Mouse (Mus musculus) thymus, adult 18-20 months (tissue): ENCODE results near the gene Bsdc1.

Source experiments
- DNase-seq, 2 experiments: peaks; one replicate each; pipeline ENCODE4 v3.0.0; 2022; ENCODE audit warnings: mixed read lengths in 2 of 2

Bsdc1 gene

GRCm38 (mm10) chr4:129490972-129491880 lies 29.8 kb downstream of the Bsdc1 start, which contains the start of the genes Tssk3 and Fam229a:
Gene Tssk3 (minus strand): TSS chr4:129491022.
Gene Fam229a (plus strand): TSS chr4:129491190.
- DNase-seq: no peak

- no peak for DNase-seq
Measured at GRCm38 (mm10) chr4:129494681-129495080, 33.3 kb downstream of the Bsdc1 start.

DNA sequence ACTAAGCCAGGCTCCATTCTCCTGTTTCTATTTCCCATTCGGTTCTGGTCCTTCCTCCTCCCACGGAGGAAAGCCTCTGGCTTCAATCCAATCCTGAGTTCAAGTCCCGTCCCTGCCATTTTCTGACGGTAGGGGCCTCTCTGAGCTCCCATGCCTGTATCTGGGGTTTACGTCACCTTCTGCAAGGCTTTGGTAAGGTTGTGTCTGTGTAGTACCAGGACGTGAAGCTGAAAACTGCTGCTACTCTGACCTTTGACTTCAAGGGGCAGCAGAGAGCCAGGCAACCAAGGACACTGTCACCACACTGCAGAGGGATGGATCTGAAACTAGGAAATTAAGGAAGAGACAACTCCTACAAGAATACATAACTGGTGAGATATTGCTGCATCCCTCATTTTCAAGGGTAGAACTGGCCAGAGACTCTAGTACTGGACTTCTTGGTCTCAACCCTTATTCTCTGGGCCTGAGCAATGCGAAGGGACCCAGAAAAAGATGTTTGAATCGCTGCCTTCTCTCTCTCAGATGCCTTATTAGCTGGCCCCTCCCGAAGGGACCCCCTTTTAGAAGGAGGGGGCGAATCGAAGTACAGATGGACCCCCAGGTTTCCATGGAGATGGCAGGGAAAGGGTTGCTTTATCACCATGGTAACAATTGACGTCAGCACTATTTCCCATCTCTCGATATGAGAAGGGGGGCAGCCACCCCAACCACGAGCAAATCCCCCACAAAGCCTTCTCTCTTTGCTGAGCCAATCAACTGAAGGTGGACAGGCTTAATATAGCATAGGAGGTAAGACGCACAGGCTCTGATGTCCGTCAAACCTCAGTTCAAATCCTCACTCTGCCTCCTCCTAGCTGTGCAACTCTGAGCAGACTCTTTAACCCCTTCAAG lies 34.5 kb downstream of the Bsdc1 start:
- DNase-seq: no peak

- DNase-seq: peak in 1 of 2 experiments; percentile 16
Measured at GRCm38 (mm10) chr4:129496631-129497030, 35.2 kb downstream of the Bsdc1 start.

- DNase-seq: no peak
Measured at GRCm38 (mm10) chr4:129498941-129499340, 37.6 kb downstream of the Bsdc1 start.

- no peak for DNase-seq
Measured at GRCm38 (mm10) chr4:129500017-129500416, 38.6 kb downstream of the Bsdc1 start.

DNA sequence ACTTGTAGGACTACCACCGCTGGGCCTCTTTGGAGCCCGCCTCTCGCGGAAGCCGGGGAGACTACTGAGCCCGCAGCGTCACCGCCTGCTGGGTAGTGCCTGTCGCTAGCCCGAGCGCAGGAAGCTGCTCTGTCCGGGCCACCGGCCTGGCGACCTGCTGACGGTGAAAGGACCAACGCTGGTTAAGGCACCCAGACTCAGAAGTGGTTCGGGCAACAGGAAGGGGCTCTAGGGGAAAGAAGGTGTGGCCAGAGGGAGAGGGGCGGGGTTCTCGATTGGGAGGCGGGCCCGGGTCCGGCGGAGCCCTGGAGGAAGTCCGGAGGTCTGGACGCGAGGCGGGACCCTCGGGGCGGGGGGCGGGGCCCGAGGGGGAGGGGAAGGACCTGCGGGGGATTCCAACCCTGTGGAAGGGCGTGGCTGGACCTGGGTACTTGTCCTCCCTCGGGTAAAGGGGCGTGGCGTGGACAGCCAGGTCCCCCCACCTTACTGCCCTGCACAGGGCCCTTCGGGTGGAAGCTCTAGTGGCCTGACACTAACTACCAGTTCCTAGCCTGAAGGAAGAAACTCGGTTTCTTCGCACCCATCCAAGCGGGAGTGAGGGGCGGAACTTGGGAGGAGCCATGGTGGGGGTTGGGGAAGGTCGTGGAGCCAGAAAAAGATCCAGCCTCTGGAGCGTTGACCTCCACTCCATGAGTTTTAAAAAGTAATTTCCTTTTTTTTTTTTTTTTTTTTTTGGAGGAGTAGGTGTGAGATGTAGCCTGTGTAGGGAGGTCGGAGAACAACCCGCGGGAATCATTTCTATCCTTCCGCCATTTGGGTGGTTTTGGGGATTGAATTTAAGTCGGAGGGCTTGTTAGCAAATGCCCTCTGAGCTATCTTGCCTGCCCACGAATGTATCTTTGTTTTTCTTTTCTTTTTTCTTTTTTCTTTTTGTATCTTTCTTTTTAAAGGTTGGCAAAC lies 39.5 kb downstream of the Bsdc1 start:
- DNase-seq: peak; percentile 76 to 77

DNA sequence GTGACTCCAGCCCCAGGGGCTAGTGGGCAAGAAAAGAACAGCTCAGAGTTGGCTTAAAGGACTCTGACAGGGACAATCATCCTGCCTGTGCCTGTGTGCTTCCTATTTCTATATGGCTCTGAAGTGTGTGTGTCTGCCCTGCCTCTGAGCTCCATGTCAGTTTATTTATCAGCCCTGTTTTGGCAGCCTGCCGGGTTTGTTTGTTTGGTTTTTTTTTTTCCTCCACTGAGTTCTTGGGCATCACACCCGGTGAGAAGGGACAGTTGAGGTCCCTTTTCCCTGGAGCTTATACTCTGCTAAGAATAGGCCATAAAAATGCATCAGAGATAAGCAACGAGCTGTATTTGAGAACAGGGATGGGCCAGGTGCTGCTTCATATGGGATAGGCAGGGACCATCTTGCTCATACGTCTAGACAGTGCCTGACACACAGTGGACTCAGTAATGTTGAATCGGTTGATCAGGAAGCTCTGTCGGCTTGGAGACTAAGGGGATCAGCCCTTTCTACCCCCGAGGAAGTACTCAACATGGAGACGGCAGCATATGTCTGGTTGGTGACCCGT lies 41.0 kb downstream of the Bsdc1 start:
- DNase-seq: no peak

GRCm38 (mm10) chr4:129502901-129503444 lies 41.6 kb downstream of the Bsdc1 start:
- DNase-seq: no peak

DNA sequence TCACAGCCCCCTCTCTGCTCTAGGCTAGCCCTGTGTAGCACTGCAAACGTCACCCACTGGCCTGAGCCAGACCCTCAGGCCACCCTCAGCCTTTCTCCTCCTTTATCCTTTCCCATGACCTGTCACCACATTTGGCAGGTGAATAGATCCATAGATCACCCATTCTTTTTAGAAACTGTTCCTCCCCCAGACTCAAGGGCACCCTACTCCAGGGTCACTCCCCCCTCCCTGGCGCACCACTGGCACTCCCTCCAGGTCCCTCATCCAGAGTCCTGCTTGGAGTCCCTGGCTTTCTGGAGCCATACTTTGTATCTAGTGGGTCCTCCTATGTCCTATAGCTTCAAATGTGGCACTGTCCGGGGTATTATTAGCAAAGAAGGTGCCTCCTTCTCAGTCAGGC lies 44.1 kb downstream of the Bsdc1 start:
- no peak for DNase-seq

- no peak for DNase-seq
Measured at GRCm38 (mm10) chr4:129507434-129508236, 46.3 kb downstream of the Bsdc1 start.

DNA sequence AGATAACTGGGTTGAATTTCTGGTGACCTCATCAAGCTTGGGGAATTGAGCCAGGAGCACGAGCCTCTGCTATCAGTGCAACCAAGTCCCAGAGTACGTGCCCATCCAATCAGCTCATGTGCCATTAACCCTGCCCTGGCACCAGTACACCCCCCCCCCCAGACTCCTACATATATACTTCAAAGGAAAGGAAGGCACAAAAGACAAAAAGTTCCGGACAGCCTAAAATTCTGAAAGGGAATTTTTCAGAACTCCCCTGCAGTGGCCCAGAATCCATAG lies 46.8 kb downstream of the Bsdc1 start:
- DNase-seq: no peak

DNA sequence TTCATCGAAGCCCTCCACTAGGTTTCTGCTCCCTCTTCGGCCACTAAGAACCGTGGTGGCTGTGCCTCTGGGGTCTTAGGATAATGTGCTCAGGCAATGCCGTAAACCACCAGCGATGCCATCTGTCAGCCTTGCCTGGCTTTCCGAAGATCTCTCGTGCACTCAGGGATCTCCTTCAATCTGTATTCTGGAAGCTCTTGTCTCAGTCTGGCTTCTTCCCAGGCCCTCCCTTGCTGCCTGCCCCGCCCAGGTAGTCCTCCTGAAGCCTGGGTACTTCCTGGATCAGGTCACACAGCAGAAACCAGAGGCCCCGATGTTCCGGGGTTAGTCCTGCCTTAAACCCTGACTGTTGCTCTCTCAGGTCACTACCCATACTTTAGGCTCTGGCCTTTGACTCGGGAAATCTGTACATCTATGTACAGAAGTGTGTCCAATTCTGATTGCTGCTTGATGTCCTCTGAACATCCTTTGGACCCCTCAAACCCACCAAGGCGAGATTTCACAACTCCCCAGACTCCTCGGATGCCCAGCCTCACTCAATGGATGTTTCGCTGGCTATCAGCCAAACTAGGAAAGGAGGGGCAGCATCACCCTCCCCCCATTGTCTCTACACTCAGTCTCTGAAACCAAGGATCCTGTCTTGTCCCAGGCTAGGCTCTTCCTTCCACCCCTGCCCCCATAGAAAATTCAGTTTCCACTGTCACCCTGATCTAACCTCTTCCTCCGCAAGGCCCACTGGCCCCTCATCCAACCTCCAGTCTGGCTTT lies 47.6 kb downstream of the Bsdc1 start:
- no peak for DNase-seq

DNA sequence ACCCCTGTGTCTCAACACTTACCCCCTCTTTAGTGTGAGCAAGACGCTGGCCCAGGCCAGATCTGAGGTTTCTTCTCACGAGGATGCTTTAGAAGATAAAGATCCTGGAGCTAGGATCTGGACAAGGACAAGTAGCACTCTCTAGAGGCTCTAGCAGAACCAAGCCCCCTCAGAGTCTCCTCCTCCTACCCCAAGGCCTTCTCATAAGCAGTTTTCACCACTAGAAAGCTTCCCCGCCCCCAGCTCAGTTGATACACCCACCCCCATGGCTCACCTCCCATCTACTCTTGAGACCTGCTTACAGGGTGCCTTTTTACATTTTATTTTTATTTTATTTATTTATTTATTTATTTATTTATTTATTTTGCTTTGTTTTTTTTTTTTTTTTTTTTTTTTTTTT lies 48.3 kb downstream of the Bsdc1 start:
- DNase-seq: no peak

- DNase-seq: no peak
Measured at GRCm38 (mm10) chr4:129510723-129511412, 49.5 kb downstream of the Bsdc1 start.

GRCm38 (mm10) chr4:129511413-129512096 lies 50.2 kb downstream of the Bsdc1 start:
- DNase-seq: no peak

GRCm38 (mm10) chr4:129513086-129513767 lies 51.8 kb downstream of the Bsdc1 start, which contains the start of gene Marcksl1:
Gene Marcksl1 (plus strand): TSS chr4:129513581.
- DNase-seq: peak; percentile 87 to 88

DNA sequence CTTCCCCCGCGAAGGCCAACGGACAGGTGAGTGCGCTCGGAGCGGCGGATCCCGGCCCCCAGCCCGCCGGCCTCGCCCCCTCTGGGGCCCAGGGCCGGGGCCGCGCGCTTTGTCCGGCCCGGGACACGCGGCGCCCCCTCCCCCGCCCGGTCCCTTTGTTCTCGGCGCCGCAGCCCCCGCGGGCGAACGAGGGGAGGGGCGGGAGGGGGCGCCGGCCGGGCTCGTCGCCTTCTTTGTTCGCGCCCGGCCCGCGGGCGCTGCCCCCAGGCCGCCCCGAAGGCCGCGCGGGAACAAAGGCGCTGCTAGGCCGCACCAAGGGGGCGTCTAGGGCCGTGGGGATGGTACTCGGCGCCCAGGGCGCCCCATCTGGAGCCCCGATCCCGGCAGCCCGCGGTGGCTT lies 52.5 kb downstream of the Bsdc1 start:
- DNase-seq: no peak
